Mouse (Mus musculus) layer of hippocampus, adult 18-20 months (tissue): ENCODE measurements at regions not wholly inside any gene's neighbourhood (a gene's known extent, or its start where the extent isn't known, plus 50 kb on each side); places are given as distances from the start of the nearest gene placed in this dataset.

ENCODE experiments used
- DNase-seq, 2 experiments: peaks; one replicate each; pipeline ENCODE4 v3.0.0; 2022; ENCODE audit warnings: low spot score in 2 of 2

DNA sequence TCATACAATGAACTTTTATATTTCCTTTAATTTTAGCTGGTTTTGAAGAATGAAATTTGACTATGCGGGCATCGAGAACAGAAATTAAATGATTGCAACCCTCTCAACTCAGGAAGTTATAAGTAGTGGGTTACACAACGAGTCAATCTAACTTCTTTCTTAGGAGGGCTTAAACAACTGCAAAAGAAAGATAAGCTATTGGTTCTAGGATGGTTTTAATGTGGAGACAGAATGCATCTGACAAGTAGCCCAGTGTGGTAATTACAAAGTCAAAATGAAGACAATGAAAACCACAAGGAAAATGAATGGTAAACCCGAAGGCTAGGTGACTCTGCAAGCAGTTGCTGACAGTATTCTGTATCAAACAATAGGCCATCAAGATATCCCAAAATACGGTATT lies 598.0 kb upstream of the Arid1b start:
- DNase-seq = no peak

DNA sequence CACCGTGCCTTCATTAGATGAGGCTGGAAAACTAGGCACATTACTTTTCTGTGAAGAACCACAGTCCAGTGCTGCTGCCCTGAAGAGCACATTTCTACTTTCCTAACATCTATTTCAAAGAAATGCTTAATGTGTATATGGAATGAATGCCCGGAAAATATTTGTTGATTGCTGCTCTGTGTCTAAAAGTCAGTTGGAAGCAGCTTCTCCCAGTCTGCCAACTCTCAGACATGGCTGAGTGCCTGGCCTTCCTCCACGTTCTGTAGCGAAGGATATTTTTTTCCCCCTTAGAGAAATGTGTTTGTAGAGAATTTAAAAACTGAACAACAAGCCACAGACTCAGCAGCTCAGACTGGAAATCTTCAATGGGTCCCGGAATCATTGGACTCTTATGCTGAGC lies 576.4 kb upstream of the Arid1b start:
- DNase-seq = peak in 1 of 2 experiments; percentile 41

DNA sequence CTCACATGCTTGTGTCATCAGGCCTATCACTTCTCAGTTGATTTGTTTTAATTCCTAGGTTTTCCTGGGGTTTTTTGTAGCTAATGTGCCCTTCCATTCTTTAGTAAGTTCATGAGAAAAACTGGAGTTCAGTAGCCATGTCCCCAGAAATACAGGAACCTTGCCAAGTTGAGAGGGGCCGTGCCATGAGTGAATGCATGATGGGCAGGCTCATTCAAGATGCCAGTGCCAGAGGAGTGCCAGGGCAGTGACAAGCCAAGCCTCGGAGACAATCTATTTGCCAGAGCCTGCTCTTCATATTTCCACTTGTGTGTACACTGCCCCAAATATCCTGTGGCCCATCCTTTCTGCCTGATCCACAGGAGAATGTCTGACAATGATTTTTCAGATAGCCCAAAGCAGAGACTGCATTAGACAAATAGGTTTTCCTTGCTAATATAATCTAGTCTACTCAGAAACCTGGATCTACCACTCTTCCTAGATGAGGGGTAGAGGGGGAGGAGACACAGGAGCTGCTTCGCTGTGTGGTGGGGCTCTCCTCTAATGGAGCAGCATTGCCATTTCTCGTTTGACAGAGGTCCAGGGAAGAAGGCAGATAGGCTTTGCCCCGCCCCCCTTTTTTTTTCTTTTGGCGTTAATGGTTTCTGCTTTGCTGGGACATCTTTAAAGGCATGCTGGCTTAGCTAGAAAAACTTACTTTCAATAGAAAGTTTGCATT lies 569.5 kb upstream of the Arid1b start:
- no peak for DNase-seq

DNA sequence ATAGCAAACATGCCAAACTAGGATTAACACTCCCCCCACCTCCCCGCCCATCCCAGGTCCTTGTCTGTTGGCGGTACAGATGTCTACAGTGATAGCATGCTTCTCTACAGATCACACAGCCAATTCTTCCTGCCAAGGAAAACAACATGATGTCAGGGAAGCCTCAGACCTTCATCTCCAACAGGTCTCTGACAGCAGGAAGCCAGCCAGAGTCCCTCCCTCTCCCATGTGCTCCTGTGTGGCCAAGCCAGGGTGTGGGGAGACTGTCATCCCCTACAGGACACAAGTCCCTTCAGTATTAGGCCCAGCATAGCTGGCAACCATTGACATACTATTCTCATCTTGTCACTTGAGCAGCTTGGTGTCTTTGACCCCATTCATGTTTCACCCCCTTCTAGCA lies 568.8 kb upstream of the Arid1b start:
- no peak for DNase-seq

DNA sequence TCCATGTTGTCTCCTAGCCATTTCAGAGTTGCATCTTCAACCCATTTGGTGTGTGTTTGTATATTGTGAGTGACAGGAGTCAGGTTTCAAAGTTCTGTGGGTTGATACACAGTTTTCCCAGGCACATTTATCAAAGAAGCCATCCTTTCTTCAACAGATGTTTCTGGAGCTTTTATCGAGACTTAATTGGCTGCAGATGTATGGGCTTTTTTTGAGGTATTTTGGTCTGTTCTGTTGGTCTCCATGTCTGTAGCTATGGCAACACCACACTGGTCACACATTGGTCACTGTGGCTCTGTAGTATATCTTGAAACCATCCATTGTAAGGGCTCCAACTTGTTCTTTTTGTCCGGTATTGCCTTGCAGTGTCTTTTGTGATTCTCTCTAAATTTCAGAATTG lies 565.1 kb upstream of the Arid1b start:
- DNase-seq = no peak

DNA sequence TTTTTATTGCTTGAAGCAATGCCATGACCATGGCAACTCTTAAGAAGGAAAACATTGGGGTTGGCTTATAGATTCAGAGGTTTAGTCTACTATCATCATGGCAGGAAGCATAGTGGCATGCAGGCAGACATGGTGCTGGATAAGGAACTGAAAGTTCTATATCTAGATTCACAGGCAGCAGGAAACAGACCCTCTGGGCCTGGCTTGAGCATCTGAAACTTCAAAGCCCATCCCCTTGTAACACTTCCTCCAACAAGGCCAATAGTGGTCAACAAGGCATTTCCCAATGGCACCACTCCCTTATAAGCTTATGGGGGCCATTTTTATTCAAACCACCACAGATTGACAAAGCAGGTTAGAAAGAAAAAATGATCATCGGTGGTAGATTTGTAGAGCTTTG lies 548.5 kb upstream of the Arid1b start:
- no peak for DNase-seq

DNA sequence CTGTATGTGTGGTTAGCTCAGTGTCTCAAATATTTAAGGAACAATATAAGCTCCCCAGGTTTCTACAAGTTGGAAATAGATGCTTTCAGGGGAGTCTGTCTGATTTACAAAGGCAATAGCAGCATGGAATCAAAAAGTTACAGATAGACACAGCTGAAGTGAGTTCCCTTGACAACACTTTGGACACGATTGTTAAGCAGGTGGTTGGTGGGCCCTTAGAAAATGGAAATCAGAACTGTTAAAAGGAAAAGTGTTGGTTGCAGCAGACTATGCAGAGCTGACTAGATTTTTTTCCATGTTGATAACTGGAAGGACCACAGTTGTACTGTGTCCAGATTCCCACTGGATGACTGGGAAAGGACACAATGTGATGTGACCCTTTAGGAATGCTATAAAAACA lies 536.6 kb upstream of the Arid1b start:
- DNase-seq = peak; percentile 57 to 75

DNA sequence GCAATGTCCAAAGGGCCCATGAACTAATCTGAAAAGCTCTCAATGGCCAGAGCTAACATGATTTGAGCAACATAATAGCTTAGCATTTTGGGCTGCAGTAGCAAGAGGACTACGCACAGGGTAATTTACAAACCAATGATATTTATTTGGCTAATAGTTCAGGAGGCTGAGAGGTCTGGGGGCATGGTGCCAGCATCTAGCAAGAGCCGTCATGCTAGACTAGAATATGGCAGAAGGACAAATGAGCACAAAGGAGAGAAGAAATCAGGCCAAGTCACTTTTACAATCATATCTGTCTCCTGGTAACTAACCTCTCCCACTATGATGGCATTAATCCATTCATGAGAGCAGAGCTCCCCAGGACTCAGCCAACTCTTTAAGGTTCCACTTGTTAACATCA lies 532.6 kb upstream of the Arid1b start:
- no peak for DNase-seq

DNA sequence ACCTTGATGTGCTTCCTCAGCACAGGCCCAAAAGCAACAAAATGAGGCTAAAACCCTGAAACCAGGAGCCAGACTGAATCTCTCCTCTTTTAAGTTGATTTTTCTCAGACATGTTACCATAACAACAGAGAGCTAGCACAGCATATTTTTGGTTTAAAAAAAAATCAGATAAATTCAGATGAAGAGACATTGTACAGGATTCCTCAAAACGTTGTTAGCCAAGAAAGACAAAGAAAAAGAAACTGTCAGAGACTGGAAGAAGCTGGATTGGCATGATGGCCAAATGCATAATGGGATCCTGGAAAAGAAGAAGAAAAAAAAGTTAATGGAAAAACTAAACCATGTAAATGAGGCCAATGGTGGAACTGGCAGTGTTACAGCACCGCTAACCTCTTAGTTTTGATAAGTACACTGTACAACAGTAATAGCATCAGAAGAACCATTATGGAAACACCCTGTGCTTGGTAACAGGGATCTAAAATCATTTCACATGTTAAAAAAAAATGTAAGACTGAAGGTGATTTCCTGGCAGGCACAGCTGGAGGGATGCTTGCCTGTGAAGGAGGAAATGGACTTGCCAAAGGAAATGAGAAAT lies 529.7 kb upstream of the Arid1b start:
- DNase-seq = peak in 1 of 2 experiments; percentile 33

DNA sequence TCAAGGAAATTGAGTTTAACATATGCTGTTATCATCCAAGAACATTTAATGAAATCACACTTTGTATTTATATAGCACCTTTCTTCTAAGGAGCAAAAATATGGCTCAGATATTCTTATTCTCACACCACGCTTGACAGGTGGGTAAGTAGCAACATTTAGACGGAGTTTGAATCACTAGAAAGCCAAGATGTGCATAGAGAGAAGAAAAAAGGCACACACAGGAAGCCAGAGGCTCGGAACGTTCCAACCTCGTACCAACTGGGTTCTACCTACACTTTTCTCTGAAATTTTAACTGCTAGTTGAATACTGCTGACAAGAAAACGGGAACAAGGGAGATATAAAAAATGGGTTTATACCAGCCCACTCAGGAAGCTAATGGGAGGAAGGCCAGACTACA lies 528.4 kb upstream of the Arid1b start:
- no peak for DNase-seq

DNA sequence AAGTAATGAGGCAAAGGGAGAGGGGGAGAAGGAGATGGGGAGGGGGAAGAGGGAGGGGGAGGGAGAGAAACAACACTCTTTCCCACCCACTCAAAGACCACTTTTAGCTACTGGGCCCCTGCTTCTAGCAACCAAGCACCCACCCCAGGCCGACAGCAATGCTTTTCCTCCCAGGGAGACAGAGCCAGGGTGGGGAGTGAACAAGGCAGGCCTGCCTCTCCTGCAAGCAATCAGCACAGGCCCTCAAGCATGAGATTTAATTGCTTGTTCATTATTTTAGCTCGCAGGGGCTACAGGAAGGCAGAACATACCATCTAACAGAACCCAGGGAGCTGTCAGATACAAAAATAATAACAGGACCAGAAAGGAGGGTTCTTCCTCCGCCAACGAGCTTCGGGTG lies 521.7 kb upstream of the Arid1b start:
- DNase-seq = no peak

DNA sequence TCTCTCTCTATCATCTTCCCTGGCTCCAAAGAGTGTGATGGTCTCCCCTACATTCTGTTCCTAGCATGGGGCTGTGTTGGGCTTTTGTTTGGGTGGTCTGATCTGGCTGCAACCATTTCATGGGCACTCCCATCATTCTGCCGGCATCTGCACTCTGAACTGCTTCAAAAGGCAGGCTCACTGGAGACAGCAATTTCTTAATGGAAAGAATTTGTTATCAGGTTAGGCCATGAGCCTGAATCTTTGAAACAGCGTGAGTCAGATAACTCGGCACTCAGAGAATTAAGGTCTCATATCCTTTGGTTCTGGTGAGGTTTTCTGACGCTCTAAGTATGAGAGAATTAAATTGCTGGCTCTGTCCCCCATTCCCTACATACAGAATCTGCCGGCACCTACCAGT lies 519.8 kb upstream of the Arid1b start:
- no peak for DNase-seq

DNA sequence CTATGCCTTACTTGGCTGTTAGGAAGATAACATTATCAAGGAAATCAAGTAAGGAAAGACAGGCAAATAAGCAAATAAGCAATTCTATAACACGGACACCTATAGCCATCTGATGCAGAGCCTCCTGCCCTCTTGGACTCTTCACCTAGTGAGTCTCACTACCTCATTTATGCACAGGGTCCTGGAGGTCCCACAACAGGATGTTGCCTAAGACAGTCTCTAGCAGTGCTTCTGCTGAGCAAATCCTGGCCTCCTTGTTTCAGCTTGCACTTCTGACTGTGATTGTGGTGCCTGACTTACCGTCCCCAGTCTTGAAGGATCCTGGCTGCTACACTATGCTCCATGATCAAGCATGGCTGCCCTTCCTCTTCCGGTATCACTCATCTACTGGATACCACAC lies 518.5 kb upstream of the Arid1b start:
- DNase-seq = no peak

DNA sequence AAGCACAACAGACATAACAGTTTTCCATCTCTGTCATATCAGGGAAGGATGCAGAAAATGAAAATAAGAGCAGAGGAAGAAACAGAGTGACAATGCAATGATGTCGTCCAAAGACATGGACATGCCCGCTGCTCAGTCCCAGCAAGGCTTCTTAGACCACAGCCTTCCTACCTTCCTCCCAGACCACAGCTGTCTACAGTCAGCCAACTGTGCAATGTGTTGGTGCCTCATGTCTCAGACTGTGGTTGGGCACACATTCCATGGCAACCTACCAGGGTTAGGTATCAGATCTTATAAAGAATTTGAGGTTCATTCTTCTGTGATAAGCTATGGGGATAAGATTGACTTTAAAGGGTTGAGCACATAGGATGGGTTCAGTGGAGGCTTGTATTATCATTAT lies 499.7 kb upstream of the Arid1b start:
- DNase-seq = no peak

DNA sequence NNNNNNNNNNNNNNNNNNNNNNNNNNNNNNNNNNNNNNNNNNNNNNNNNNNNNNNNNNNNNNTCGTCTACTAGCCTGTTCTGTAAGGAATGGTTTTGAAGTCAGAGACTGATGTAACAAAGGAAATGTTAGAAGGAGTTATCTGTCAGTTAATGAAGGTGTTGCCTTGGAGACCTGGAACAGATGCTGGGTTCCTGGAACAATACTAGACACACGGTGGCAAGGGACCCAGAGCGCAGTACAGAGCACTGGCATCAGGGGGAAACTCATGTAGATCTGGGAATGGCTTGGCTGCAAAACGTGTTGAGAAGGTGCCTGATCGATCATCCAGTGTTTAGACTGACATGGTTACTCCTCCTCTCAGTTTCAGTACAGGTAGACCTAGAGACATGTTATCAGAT lies 493.6 kb upstream of the Arid1b start:
- DNase-seq = no peak

DNA sequence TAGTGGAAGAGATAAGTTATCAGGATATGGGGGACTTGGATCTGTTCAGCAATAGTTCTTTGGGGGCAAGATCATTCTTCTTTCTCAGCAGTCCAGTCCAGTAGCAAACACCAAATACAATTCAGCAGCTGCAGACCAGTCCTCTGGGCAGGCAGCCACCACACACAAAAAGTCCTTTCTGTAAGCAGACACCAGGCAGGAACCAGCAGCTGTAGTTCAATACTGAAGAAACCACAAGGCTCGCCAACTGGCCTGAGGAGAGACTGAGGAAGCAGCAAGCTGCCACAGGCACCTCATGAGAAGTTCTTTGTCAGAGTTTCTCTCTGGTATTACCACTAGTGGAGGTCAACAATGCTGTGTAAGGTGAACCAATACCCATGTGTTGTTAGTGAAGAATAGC lies 493.1 kb upstream of the Arid1b start:
- DNase-seq = no peak

DNA sequence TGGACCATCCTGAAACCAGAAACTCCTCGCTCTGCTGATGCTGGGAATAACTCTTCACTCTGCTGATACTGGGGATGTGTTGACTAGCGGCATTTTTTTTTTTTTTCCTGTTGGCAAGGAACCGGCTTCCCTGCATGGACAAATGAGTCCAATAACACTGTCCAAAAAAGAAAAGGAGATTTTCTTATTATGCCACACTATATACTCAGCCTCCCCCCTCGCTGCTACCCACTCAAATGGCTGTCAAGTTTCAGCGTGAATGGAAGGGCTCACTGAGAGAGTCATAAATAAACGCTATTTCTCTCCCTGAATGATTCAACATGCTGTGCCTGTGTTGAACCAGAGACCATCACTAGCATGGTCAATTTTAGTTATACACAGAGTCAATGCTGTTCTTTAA lies 489.2 kb upstream of the Arid1b start:
- no peak for DNase-seq

DNA sequence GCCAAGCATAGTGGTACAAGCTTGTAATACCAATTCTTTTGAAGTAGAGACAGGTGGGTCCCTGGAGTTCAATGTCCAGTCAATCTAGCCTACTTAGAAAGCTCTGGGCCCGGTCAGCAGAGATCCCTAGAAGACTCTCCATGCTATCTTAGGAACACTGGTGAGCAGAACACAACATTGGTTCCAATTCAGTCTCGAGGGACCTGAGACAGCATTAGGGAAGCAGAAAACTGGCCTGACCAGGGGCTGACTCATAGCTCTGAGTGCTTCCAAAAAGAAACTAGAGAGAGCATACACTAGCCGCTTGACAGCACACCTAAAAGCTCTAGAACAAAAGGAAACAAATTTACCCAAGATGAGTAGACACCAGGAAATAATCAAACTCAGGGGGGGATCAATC lies 484.6 kb upstream of the Arid1b start:
- DNase-seq = no peak

DNA sequence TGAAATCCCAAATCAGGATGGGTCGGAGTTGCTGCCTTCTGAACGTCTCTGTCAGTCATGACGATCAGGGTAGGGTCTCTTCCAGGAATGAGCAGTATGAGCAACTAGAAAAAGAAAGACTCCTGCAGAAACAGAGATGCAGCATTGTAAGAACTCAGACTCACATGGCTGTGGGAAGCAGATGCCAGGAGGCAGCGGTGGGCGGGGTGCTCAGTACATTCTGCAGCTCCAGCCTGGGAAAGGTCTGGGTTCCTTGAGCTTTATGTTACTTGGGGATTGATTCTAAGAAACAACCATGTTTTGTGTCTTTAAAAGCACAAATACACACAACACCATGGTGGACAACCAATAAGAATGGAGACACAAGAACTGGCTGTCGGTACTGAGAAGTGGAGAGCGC lies 478.0 kb upstream of the Arid1b start:
- peak; percentile 65 to 84 for DNase-seq

DNA sequence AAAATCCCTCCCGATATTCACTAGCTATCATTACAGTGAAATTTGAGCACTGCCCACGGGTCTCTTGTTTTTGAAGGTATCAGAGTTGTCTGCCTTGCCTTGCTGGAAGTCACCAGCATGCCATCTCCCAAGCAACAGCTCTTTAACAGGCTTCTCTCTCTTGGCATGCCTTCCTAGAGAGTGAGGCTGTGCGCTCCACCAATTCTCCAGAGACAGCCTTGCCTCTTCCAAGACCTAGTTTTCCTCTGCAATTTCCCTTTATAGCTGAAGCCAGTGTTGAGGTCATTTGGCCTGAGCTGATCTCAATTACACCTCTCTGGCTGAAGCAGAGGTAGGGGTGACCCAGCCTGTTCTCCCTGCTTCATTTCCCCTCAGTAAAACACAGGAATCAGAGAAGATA lies 477.3 kb upstream of the Arid1b start:
- peak; percentile 18 to 54 for DNase-seq

DNA sequence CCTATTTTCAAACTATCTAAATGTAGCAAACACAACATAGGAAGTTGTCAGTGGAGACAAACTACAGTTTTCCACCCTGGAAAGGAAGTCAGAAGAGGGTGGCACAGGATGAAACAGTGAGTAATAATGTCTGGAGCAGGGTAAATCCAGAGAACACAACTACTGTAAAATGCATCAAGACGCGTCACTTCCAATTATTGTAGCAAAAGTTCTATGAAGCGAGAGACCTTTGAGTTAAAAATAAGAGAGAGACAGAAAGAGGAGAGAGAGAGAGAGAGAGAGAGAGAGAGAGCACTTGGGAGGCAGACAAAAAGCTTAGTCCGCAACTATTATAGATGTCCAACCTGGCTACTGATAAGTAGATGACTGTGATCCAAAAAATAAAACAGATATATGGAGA lies 473.1 kb upstream of the Arid1b start:
- no peak for DNase-seq

DNA sequence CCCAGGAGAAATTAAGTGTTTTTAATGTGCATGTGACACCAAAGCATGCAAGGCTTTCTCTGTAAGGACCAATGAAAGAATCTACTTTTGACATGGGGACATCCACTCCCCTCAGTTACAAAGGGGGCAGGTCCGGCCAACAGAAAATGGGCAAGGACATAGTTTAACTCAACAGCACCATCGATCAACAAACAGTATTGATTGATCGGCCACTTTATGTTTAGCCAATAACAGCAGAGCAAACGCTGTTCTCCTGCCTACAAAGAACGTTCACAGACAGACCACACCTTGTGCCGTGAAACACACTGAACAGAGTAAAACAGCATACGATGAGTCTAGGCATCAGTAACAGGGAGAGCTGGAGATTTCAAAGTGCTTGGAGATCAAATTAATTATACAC lies 467.7 kb upstream of the Arid1b start:
- DNase-seq = no peak

DNA sequence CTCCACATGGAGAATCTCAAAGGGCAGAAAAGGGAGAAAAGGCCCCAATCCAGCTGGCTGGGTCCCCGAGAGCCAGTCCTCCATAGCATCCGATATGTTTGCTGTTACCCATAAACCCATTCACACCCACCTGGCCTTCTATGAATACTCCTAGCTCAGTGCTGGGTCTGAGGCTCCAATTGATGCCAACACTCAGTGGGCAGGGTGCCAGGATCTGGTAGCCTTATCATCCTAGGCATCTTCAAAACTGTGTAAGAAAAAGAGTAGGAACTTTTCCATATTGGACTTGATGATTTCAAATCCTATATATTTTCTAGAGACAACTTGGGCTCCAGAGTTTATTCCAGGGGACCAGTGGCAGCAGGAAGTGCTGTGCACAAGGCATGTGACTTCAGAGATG lies 462.0 kb upstream of the Arid1b start:
- DNase-seq = no peak

DNA sequence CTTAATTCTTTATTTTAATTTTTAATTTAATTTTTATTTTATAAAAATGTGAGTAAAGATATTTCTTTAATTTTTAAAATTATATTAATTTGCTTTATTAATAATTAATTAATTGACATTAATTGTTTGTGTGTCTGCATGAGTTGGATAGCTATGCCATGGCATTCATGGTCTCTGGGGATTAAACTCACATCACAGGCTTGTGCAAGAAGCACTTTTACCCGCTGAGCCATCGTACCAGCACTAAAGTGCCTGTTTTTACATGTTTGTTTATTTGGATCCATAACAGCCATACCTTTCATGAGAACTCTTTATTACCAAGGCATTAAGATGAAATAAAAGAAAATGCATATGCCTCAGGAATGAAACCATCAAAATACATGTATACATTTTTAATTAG lies 453.7 kb upstream of the Arid1b start:
- DNase-seq = no peak
